Mouse (Mus musculus): ENCODE results near the gene Olfr56. TPM values are rescaled to one million over a fixed set of nuclear protein-coding genes. Genes with fewer than 3 reads are reported as not detected.
"Not testable (repeated sequence)": the region's sequence is repeated elsewhere in the genome, so short reads cannot be mapped to it uniquely, and the experiment has no call there.

Olfr56 gene
- polyA plus RNA-seq, 1 experiment, result 0.02 TPM

DNA sequence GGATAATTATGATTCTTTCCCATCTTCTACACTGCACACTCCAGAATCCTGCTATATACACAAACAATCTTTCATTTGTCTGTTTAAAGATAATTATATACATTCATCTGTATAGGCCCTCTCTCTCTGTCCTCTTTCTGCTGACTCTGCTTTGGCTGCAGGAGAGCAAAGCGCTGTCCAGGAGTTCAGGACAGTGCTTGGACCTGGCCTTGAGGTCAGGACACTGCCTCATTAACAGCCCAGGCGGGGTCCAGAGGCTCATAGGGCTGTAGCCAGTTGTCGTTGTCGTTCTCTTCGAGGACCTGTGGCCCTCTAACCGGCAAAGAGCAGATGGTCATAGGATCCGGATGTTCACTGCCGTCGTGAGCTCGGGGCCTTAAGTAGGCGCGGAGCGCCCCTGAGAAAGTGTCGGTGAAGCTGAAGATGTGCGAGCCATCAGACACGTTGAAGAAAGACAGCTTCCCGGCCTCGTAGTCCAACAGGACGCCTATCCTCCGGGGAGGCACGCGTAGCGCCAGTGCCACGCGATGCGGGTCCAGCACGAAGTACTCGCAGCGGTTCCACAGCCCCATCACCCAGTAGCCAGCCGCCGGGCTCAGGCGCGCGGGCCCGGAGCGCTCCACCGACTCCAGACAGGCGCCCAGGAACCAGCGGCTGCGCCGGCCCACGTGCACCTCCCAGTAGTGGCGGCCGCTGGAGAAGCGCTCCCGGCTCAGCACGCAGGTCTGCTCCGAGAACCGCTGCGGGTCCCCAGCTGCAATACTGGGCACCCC lies 190.3 kb downstream of the Olfr56 start:
- Histone ChIP-seq H3K4me3 (replicated peaks) (no peak overlapping the region), H3K4me1 (ENCODE audit: control insufficient read depth) (no peaks in the 10 kb centered on the region), H3K36me3 (ENCODE audit: control insufficient read depth) (no peaks in the 10 kb centered on the region), H3K9me3 (ENCODE audit: control insufficient read depth, low read length) (peaks cover 5% of the 10 kb centered on the region), H3K27me3 (ENCODE audit: control insufficient read depth) (peaks cover 20% of the 10 kb centered on the region)
- no peak for TF ChIP-seq GATA1 (IDR thresholded peaks at IDR 0.05; ENCODE audit: low read length)
- TF ChIP-seq TAL1 (IDR thresholded peaks at IDR 0.05; ENCODE audit: low read length), result no peak

DNA sequence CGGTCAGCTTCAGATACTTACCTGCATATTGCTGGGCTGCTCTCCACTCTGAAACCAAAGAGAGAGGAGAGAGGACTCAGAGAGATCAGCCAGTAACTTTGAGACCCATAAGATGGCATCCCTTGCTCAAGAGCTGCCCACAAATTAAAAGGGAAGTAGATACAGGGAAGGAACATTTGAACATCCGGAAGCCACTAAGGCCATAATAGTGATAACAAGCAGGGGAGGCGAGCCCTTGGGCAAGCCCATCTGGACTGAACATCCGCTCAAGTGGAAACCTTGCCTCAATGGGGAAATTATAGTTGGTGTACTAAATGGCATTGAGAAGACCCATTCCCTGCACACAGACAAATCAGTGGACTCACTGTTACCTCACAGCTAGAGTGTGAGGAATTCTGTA lies 191.9 kb downstream of the Olfr56 start:
- H3K36me3 ChIP-seq (ENCODE audit: control insufficient read depth), result no peaks in the 10 kb centered on the region
- TF ChIP-seq TAL1 (IDR thresholded peaks at IDR 0.05; ENCODE audit: low read length) (no peak), GATA1 (IDR thresholded peaks at IDR 0.05; ENCODE audit: low read length) (no peak)
- peaks cover 23% of the 10 kb centered on the region for H3K27me3 ChIP-seq (ENCODE audit: control insufficient read depth)
- H3K4me3 ChIP-seq (replicated peaks), result no peak overlapping the region
- H3K4me1 ChIP-seq (ENCODE audit: control insufficient read depth), result peaks cover under 1% of the 10 kb centered on the region; the same call in 1 of the 2 replicates
- H3K9me3 ChIP-seq (ENCODE audit: control insufficient read depth, low read length), result peaks cover 5% of the 10 kb centered on the region

DNA sequence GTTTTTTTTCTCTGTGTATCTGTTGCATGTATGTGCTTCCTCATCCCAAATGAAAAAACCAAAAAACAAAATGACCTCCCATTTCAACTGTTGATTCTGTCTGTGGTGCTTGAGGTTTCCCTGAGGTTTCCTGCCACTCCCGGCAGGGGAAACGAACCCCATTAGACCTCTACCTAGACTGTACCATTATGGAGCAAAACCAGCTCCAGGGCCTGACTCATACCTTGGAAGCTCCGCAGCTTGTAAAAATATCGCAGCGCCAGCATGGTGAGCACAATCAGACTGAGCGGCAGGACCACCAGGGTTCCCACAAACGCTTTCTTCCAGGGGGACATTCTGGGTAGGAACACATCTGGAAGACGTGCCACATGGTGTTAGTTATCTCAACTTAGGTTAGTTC lies 196.7 kb downstream of the Olfr56 start:
- Histone ChIP-seq H3K27me3 (ENCODE audit: control insufficient read depth) (peaks cover 8% of the 10 kb centered on the region), H3K9me3 (ENCODE audit: control insufficient read depth, low read length) (no peaks in the 10 kb centered on the region), H3K4me3 (replicated peaks) (no peak overlapping the region), H3K4me1 (ENCODE audit: control insufficient read depth) (peaks cover 2% of the 10 kb centered on the region; the same call in 1 of the 2 replicates), H3K36me3 (ENCODE audit: control insufficient read depth) (no peaks in the 10 kb centered on the region)
- no peak for TF ChIP-seq GATA1 (IDR thresholded peaks at IDR 0.05; ENCODE audit: low read length)
- no peak for TF ChIP-seq TAL1 (IDR thresholded peaks at IDR 0.05; ENCODE audit: low read length)

DNA sequence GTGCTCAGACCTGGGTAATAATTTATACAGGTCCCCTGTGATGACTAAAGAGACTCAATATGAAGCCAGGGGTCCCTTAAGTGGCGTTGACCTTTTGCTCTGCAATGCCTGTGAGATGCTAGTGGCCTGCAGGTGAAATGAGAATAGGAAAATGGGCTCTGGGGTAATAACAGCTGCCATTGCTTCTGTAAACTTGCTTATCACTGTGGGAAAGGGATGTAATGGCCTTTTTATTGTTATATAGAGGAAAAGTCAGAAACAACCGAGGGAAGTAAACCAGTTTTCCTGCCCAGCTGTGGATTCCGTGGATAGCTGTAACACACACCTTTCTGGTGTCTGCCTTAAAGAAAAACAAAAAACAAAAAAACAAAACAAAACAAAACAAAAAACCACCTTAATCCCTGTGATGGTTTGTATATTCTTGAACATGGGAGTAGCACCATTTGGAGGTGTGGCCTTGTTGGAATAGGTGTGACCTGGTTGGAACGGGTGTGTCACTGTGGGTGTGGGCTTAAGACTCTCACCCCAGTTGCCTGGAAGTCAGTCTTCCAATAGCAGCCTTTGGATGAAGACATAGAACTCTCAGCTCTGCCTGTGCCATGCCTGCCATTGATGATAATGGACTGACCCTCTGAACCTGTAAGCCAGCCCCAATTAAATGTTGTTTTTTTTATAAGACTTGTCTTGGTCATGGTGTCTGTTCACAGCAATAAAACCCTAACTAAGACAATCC lies 197.5 kb downstream of the Olfr56 start:
- H3K4me3 ChIP-seq (replicated peaks); H3K4me1 ChIP-seq (ENCODE audit: control insufficient read depth); H3K27me3 ChIP-seq (ENCODE audit: control insufficient read depth); H3K36me3 ChIP-seq (ENCODE audit: control insufficient read depth); H3K9me3 ChIP-seq (ENCODE audit: control insufficient read depth, low read length): not testable (repeated sequence)

DNA sequence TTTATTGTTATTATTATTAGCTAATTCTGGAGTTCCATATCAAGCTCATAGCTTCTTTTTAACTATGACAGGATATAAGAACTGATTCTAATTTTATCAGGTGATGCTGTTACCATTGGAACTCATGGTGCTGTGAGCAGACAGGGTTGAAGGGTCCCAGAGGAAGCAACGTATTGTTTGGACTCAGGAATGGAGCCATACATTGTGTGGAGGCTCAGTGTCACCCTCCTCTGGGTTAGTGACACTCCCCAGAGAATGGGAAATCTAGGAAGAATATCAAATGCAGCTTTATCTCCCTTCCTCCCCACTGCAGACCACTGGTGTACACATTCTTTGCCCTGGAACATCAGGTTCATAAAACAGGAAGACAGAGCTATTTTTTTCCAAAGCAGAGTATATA lies 204.5 kb downstream of the Olfr56 start:
- no peak for TF ChIP-seq GATA1 (IDR thresholded peaks at IDR 0.05; ENCODE audit: low read length)
- TF ChIP-seq TAL1 (IDR thresholded peaks at IDR 0.05; ENCODE audit: low read length), result no peak
- Histone ChIP-seq H3K4me1 (ENCODE audit: control insufficient read depth) (no peaks in the 10 kb centered on the region), H3K36me3 (ENCODE audit: control insufficient read depth) (no peaks in the 10 kb centered on the region), H3K27me3 (ENCODE audit: control insufficient read depth) (peaks cover 5% of the 10 kb centered on the region; the same call in 1 of the 2 replicates), H3K9me3 (ENCODE audit: control insufficient read depth, low read length) (no peaks in the 10 kb centered on the region), H3K4me3 (replicated peaks) (no peak overlapping the region)

Other genes starting within 250 kb of the Olfr56 start
- gene Rack1, start 178.6 kb upstream of the Olfr56 start, polyA plus RNA-seq (2012), result 101 and 348 TPM in 2 replicates
- 2.6 and 3.9 TPM in 2 replicates for gene Trim41, start 161.5 kb upstream of the Olfr56 start, polyA plus RNA-seq (2012)
- gene Trim7, start 152.7 kb upstream of the Olfr56 start, polyA plus RNA-seq (2012), result not detected in 2 replicates
- gene Gm12184, start 152.2 kb upstream of the Olfr56 start, polyA plus RNA-seq (2012), result 4.5 and 4.6 TPM in 2 replicates
- 0.11 TPM in 1 of 2 replicates, not detected in the other for gene Irgm1, start 107.2 kb upstream of the Olfr56 start, polyA plus RNA-seq (2012)
- gene Gm5431, start 76.7 kb upstream of the Olfr56 start, polyA plus RNA-seq (2012), result not detected in 2 replicates
- gene Psme2b, start 32.7 kb upstream of the Olfr56 start, polyA plus RNA-seq (2012), result 0.08 and 0.19 TPM in 2 replicates
- gene 9930111J21Rik1, start 509 bp downstream of the Olfr56 start, polyA plus RNA-seq (2012), result not detected in 2 replicates
- not detected in 2 replicates for gene Gm12185, start 13.3 kb downstream of the Olfr56 start, polyA plus RNA-seq (2012)
- gene Tgtp1, start 15.3 kb downstream of the Olfr56 start, polyA plus RNA-seq (2012), result not detected in 2 replicates
- gene 9930111J21Rik2, start 72.4 kb downstream of the Olfr56 start, polyA plus RNA-seq (2012), result 0.02 TPM in 1 of 2 replicates, not detected in the other
- gene Tgtp2, start 85.3 kb downstream of the Olfr56 start, polyA plus RNA-seq (2012), result not detected in 2 replicates
- gene Ifi47, start 97.7 kb downstream of the Olfr56 start, polyA plus RNA-seq (2012), result not detected in 2 replicates
- not detected in 2 replicates for gene Olfr1396, start 136.0 kb downstream of the Olfr56 start, polyA plus RNA-seq (2012)
- not detected in 2 replicates for gene Olfr1395, start 163.4 kb downstream of the Olfr56 start, polyA plus RNA-seq (2012)
- not detected in 2 replicates for gene Olfr1394, start 175.5 kb downstream of the Olfr56 start, polyA plus RNA-seq (2012)
- not detected in 2 replicates for gene Btnl9, start 208.3 kb downstream of the Olfr56 start, polyA plus RNA-seq (2012)
- gene Zfp62, start 224.4 kb downstream of the Olfr56 start, polyA plus RNA-seq (2012), result 0.02 and 0.16 TPM in 2 replicates